In the genomic region with DNA sequence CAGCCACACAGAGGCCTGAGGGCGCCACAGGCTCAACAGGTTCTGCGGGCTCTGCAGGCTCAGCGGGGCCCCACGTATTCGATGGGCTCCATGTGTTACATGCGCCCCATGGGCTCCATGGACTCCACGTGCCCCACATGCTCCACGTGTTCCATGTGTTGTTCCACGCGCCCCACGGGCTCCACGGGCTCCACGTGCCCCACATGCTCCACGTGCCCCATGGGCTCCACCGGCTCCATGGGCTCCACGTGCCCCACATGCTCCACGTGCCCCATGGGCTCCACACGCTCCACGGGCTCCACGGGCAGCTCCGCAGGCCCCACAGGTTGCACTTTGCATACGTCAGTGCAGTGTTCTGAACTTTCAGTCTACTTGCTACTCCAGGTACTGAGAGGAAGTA, we compare ENCODE assay signal across 22 mouse cellular contexts.
DNase-seq lines count a peak whose midpoint lies in the region; ATAC-seq and TF ChIP-seq lines count a peak whose summit lies in the region.
"Had no signal": no experiment of that assay in that cellular context is flagged by ENCODE, and none has a peak within 500 bp of the region (broad histone marks: within the 10 kb centered on the region; RNA-seq: fewer than 3 reads in every experiment).

No protein-coding gene starts in this region.

- no peak overlapping the region for H3K4me3 ChIP-seq in embryonic facial prominence, embryonic 14.5 days (ENCODE audit: low read depth, low read length)
- no peak overlapping the region for H3K4me3 ChIP-seq in embryonic facial prominence, embryonic 10.5 days
- no peak overlapping the region for H3K4me3 ChIP-seq in heart, adult 2 months
- peak overlapping the region; percentile 48 for H3K4me3 ChIP-seq in E14TG2a.4 (replicated peaks; ENCODE audit: low read length)
- H3K4me3 ChIP-seq in liver, embryonic 11.5 days (ENCODE audit: low read depth, low read length) = no peak overlapping the region
- H3K4me3 ChIP-seq: embryonic facial prominence, embryonic 13.5 days; forebrain, embryonic 13.5 days; forebrain, embryonic 15.5 days had no signal

- intact Hi-C loops in heart, adult 2 months (cut with DNase I) = no loop called here

- WGBS in embryonic facial prominence, embryonic 14.5 days = 87% methylated on average over 22 of the region's 22 CpGs
- 94% methylated on average over 22 of the region's 22 CpGs for WGBS in embryonic facial prominence, embryonic 10.5 days
- WGBS in heart, adult 2 months = 92% methylated on average over 22 of the region's 22 CpGs
- WGBS in liver, embryonic 11.5 days = 90% methylated on average over 22 of the region's 22 CpGs

- TF ChIP-seq CTCF in heart, adult 2 months (IDR thresholded peaks at IDR 0.05) = no peak
- no peak for TF ChIP-seq CTCF in E14TG2a.4 (conservative IDR thresholded peaks at IDR 0.05; ENCODE audit: low read length)

- no peak overlapping the region for H3K27ac ChIP-seq in embryonic facial prominence, embryonic 14.5 days (replicated peaks; ENCODE audit: low read depth, low read length)
- no peak overlapping the region for H3K27ac ChIP-seq in embryonic facial prominence, embryonic 10.5 days (replicated peaks)
- H3K27ac ChIP-seq in heart, adult 2 months = no peak overlapping the region
- H3K27ac ChIP-seq in liver, embryonic 11.5 days (ENCODE audit: low read depth, low read length) = no peak overlapping the region
- H3K27ac ChIP-seq: embryonic facial prominence, embryonic 13.5 days; forebrain, embryonic 13.5 days; forebrain, embryonic 15.5 days had no signal

- no peaks in the 10 kb centered on the region for H3K27me3 ChIP-seq in embryonic facial prominence, embryonic 14.5 days (replicated peaks; ENCODE audit: control insufficient read depth, insufficient read depth, low read length)
- no peaks in the 10 kb centered on the region for H3K27me3 ChIP-seq in embryonic facial prominence, embryonic 10.5 days (replicated peaks; ENCODE audit: low read depth, poor library complexity, severe bottlenecking)
- H3K27me3 ChIP-seq in heart, adult 2 months (ENCODE audit: control insufficient read depth, insufficient read depth, low read length) = no peaks in the 10 kb centered on the region
- peaks cover 2% of the 10 kb centered on the region; the same call in 1 of the 2 replicates for H3K27me3 ChIP-seq in E14TG2a.4 (ENCODE audit: insufficient read depth, low read length)
- no peaks in the 10 kb centered on the region for H3K27me3 ChIP-seq in liver, embryonic 11.5 days (replicated peaks; ENCODE audit: control insufficient read depth, insufficient read depth, low read length)
- H3K27me3 ChIP-seq: CH12.LX; embryonic facial prominence, embryonic 13.5 days; forebrain, embryonic 13.5 days; forebrain, embryonic 15.5 days had no signal

- no peaks in the 10 kb centered on the region for H3K36me3 ChIP-seq in embryonic facial prominence, embryonic 14.5 days (ENCODE audit: control insufficient read depth, insufficient read depth, low read length)
- no peaks in the 10 kb centered on the region for H3K36me3 ChIP-seq in embryonic facial prominence, embryonic 10.5 days (replicated peaks)
- H3K36me3 ChIP-seq in heart, adult 2 months (ENCODE audit: control insufficient read depth, insufficient read depth, low read length) = no peaks in the 10 kb centered on the region
- no peaks in the 10 kb centered on the region for H3K36me3 ChIP-seq in E14TG2a.4 (ENCODE audit: insufficient read depth, low read length)
- H3K36me3 ChIP-seq in liver, embryonic 11.5 days (ENCODE audit: control insufficient read depth, insufficient read depth, low read length) = no peaks in the 10 kb centered on the region
- H3K36me3 ChIP-seq: embryonic facial prominence, embryonic 13.5 days; forebrain, embryonic 15.5 days had no signal

- no peak for TF ChIP-seq EP300 in heart, adult 2 months (IDR thresholded peaks at IDR 0.05; ENCODE audit: insufficient read depth, low read depth, low read length)

- ATAC-seq in embryonic facial prominence, embryonic 14.5 days (ENCODE audit: low read depth) = no peak
- no peak for ATAC-seq in liver, embryonic 11.5 days (replicated peaks; ENCODE audit: low FRiP score)
- ATAC-seq: activated CD4-positive, CD25-positive, alpha-beta regulatory T cell, adult 4 months; CD4-positive, CD25-positive, alpha-beta regulatory T cell, adult 4 months; forebrain, embryonic 13.5 days; forebrain, embryonic 15.5 days; forebrain, postnatal 0 days had no signal

- TF ChIP-seq POLR2A in heart, adult 2 months (IDR thresholded peaks at IDR 0.05; ENCODE audit: insufficient read depth, low read depth, low read length) = no peak

- no peaks in the 10 kb centered on the region for H3K79me2 ChIP-seq in heart, adult 2 months (replicated peaks; ENCODE audit: control insufficient read depth, insufficient read depth, low read length)

- H3K9me3 ChIP-seq in embryonic facial prominence, embryonic 14.5 days (ENCODE audit: control insufficient read depth, low read length) = no peaks in the 10 kb centered on the region
- H3K9me3 ChIP-seq in embryonic facial prominence, embryonic 10.5 days = no peaks in the 10 kb centered on the region
- H3K9me3 ChIP-seq in E14TG2a.4 (ENCODE audit: low read length) = no peaks in the 10 kb centered on the region
- no peaks in the 10 kb centered on the region for H3K9me3 ChIP-seq in liver, embryonic 11.5 days (ENCODE audit: control insufficient read depth, low read length)
- H3K9me3 ChIP-seq: embryonic facial prominence, embryonic 13.5 days; forebrain, embryonic 13.5 days; forebrain, embryonic 15.5 days had no signal

- DNase-seq in embryonic facial prominence, embryonic 14.5 days (ENCODE audit: low spot score) = peak; percentile 28
- no peak for DNase-seq in embryonic facial prominence, embryonic 10.5 days (ENCODE audit: low spot score)
- DNase-seq in heart, adult 11 months = peak; percentile 78
- DNase-seq in heart, adult 2 months = no peak
- no peak for DNase-seq in liver, embryonic 11.5 days (ENCODE audit: low spot score)
- DNase-seq: adrenal gland, adult 8-10 months; adrenal gland, postnatal 14 days; adrenal gland, postnatal 36 days; B cell, adult 2 months; cerebellum, adult 11-12 months; cerebellum, adult 2 months; cerebellum, adult 9-10 months; cerebellum, postnatal 10 days; cerebellum, postnatal 25 days; forebrain, postnatal 0 days had no signal

- no peak overlapping the region for H3K9ac ChIP-seq in embryonic facial prominence, embryonic 14.5 days (ENCODE audit: low read depth, low read length)
- H3K9ac ChIP-seq in heart, adult 2 months (ENCODE audit: low read depth, low read length) = no peak overlapping the region
- no peak overlapping the region for H3K9ac ChIP-seq in liver, embryonic 11.5 days (ENCODE audit: low read depth, low read length)
- H3K9ac ChIP-seq: embryonic facial prominence, embryonic 13.5 days; forebrain, embryonic 13.5 days; forebrain, embryonic 15.5 days; forebrain, postnatal 0 days had no signal

- H3K4me1 ChIP-seq in embryonic facial prominence, embryonic 14.5 days (ENCODE audit: control insufficient read depth, insufficient read depth, low read length) = no peaks in the 10 kb centered on the region
- peaks cover 2% of the 10 kb centered on the region; the same call in 1 of the 2 replicates for H3K4me1 ChIP-seq in embryonic facial prominence, embryonic 10.5 days
- H3K4me1 ChIP-seq in heart, adult 2 months (ENCODE audit: control insufficient read depth, insufficient read depth, low read length) = no peaks in the 10 kb centered on the region
- 0 out of 2 replicates have a peak, but pooled peaks cover 4% of the 10 kb centered on the region for H3K4me1 ChIP-seq in E14TG2a.4 (replicated peaks; ENCODE audit: low read depth, low read length)
- no peaks in the 10 kb centered on the region for H3K4me1 ChIP-seq in liver, embryonic 11.5 days (replicated peaks; ENCODE audit: control insufficient read depth, insufficient read depth, low read length)
- H3K4me1 ChIP-seq: embryonic facial prominence, embryonic 13.5 days; forebrain, embryonic 13.5 days had no signal

- H3K4me2 ChIP-seq in embryonic facial prominence, embryonic 14.5 days (ENCODE audit: low read depth, low read length) = no peak overlapping the region
- no peak overlapping the region for H3K4me2 ChIP-seq in liver, embryonic 11.5 days
- H3K4me2 ChIP-seq: embryonic facial prominence, embryonic 13.5 days; forebrain, embryonic 13.5 days; forebrain, embryonic 15.5 days had no signal

Comparison
In these comparisons a context has a peak if more than half of its experiments do, and no peak if none do; other contexts are left out.
1. DNase-seq: peak in embryonic facial prominence, embryonic 14.5 days (single experiment) and heart, adult 11 months (single experiment); none in embryonic facial prominence, embryonic 10.5 days (single experiment), heart, adult 2 months (0 of 2) and liver, embryonic 11.5 days (single experiment).